In genomic region chr6:89431920-89432482, GRCm38 (mm10) we compare ENCODE assay signal across 14 mouse cellular contexts.
"Had no signal": no experiment of that assay in that cellular context is flagged by ENCODE, and none has a peak within 500 bp of the region (broad histone marks: within the 10 kb centered on the region; RNA-seq: fewer than 3 reads in every experiment).

No protein-coding gene starts in this region.

- H3K4me3 ChIP-seq: limb, embryonic 15.5 days; megakaryocyte, embryonic 14.5 days; midbrain, embryonic 12.5 days; neural tube, embryonic 15.5 days had no signal

- H3K27me3 ChIP-seq: limb, embryonic 15.5 days; midbrain, embryonic 12.5 days; neural tube, embryonic 15.5 days had no signal

- DNase-seq: kidney, adult 9 months; layer of hippocampus, adult 9-11 months; layer of hippocampus, postnatal 36 days; lung, embryonic 14.5 days; lung, postnatal 10 days; lung, postnatal 4 days; right cerebral cortex, adult 18-20 months; thymus, postnatal 4 days had no signal

- H3K4me2 ChIP-seq: limb, embryonic 15.5 days; lung, embryonic 14.5 days; midbrain, embryonic 12.5 days; neural tube, embryonic 15.5 days had no signal

- ATAC-seq: midbrain, embryonic 16.5 days had no signal

- H3K9me3 ChIP-seq: limb, embryonic 15.5 days; megakaryocyte, embryonic 14.5 days; midbrain, embryonic 12.5 days; neural tube, embryonic 15.5 days had no signal

- H3K27ac ChIP-seq: limb, embryonic 15.5 days; midbrain, embryonic 12.5 days; neural tube, embryonic 15.5 days; stomach, postnatal 0 days had no signal

- H3K9ac ChIP-seq: limb, embryonic 15.5 days; lung, embryonic 14.5 days; midbrain, embryonic 12.5 days; neural tube, embryonic 15.5 days had no signal

- H3K36me3 ChIP-seq: limb, embryonic 15.5 days; midbrain, embryonic 12.5 days; neural tube, embryonic 15.5 days had no signal

- H3K4me1 ChIP-seq: limb, embryonic 15.5 days; midbrain, embryonic 12.5 days; neural tube, embryonic 15.5 days had no signal
